Mouse (Mus musculus) A20 (cell line): ENCODE results near the gene Pkhd1.
"Not testable (repeated sequence)": the region's sequence is repeated elsewhere in the genome, so short reads cannot be mapped to it uniquely, and the experiment has no call there.

Source experiments
- DNase-seq: peaks from one replicate; pipeline ENCODE4 v3.0.0-alpha.2; 2011; ENCODE audit warnings: low read depth, low spot score

Pkhd1 gene

GRCm38 (mm10) chr1:20301631-20302030 is 316.2 kb downstream of the Pkhd1 start:
- DNase-seq = no peak

GRCm38 (mm10) chr1:20288696-20289095 is 329.2 kb downstream of the Pkhd1 start:
- DNase-seq = no peak

- DNase-seq = no peak
Measured at GRCm38 (mm10) chr1:20260403-20260802, 357.5 kb downstream of the Pkhd1 start.

GRCm38 (mm10) chr1:20248169-20248568 is 369.7 kb downstream of the Pkhd1 start:
- DNase-seq = no peak

- DNase-seq = no peak
Measured at GRCm38 (mm10) chr1:20216681-20217080, 401.2 kb downstream of the Pkhd1 start.

GRCm38 (mm10) chr1:20190444-20190843 is 427.4 kb downstream of the Pkhd1 start:
- no peak for DNase-seq

- DNase-seq = no peak
Measured at GRCm38 (mm10) chr1:20180157-20180556, 437.7 kb downstream of the Pkhd1 start.

GRCm38 (mm10) chr1:20171199-20171598 is 446.7 kb downstream of the Pkhd1 start:
- DNase-seq = no peak

- DNase-seq = not testable (repeated sequence)
Measured at GRCm38 (mm10) chr1:20150627-20151026, 467.2 kb downstream of the Pkhd1 start.

GRCm38 (mm10) chr1:20150016-20150415 is 467.8 kb downstream of the Pkhd1 start:
- no peak for DNase-seq

GRCm38 (mm10) chr1:20136205-20136604 is 481.7 kb downstream of the Pkhd1 start:
- DNase-seq = no peak

GRCm38 (mm10) chr1:20135065-20135618 is 482.7 kb downstream of the Pkhd1 start:
- no peak for DNase-seq

- no peak for DNase-seq
Measured at GRCm38 (mm10) chr1:20133636-20134035, 484.2 kb downstream of the Pkhd1 start.

GRCm38 (mm10) chr1:20131786-20132596 is 485.9 kb downstream of the Pkhd1 start:
- no peak for DNase-seq

GRCm38 (mm10) chr1:20117331-20117730 is 500.5 kb downstream of the Pkhd1 start:
- no peak for DNase-seq

GRCm38 (mm10) chr1:20069733-20070132 is 548.1 kb downstream of the Pkhd1 start:
- DNase-seq = no peak

GRCm38 (mm10) chr1:20058245-20058644 is 559.6 kb downstream of the Pkhd1 start:
- no peak for DNase-seq

- no peak for DNase-seq
Measured at GRCm38 (mm10) chr1:20039389-20039788, 578.5 kb downstream of the Pkhd1 start.

GRCm38 (mm10) chr1:20035277-20035676 is 582.6 kb downstream of the Pkhd1 start:
- no peak for DNase-seq

- no peak for DNase-seq
Measured at GRCm38 (mm10) chr1:20018198-20018925, 599.5 kb downstream of the Pkhd1 start.

- DNase-seq = no peak
Measured at GRCm38 (mm10) chr1:20017619-20018018, 600.2 kb downstream of the Pkhd1 start.
